Mouse (Mus musculus) embryonic fibroblast, embryonic 13.5 days (primary cell): ENCODE measurements around the gene Sox15. TPM values are rescaled to one million over a fixed set of nuclear protein-coding genes. Genes with fewer than 3 reads are reported as not detected.

Experiments used
- H3K27ac ChIP-seq: 2 replicates; pipeline ENCODE4 v1.5.1; 2012; ENCODE audit warnings: low read length, control low read depth, inconsistent platforms; ENCODE audit not compliant: insufficient read depth
- H3K4me1 ChIP-seq: 2 replicates; pipeline ENCODE4 v1.6.1; 2011; ENCODE audit warnings: low read length; ENCODE audit not compliant: control insufficient read depth, insufficient read depth
- H3K4me3 ChIP-seq: 2 replicates; pipeline ENCODE4 v1.5.1; 2011; ENCODE audit warnings: mild to moderate bottlenecking, control low read depth, low read length; ENCODE audit not compliant: insufficient read depth
- CTCF ChIP-seq: IDR thresholded peaks from 2 replicates; pipeline ENCODE4 v1.5.1; 2011; ENCODE audit warnings: mild to moderate bottlenecking, control low read depth, low read length, moderate library complexity, borderline replicate concordance; ENCODE audit not compliant: insufficient read depth
- POLR2A ChIP-seq: IDR thresholded peaks from 2 replicates; pipeline ENCODE4 v1.6.1; 2011; ENCODE audit warnings: low read depth, mild to moderate bottlenecking, control low read depth, low read length, moderate library complexity
- polyA plus RNA-seq: library from polyadenylated mRNA; stranded (reverse); fragments of >200 nt; gene quantifications from 2 replicates; pipeline ENCODE4 v1.2.4, GENCODE M21; 2011; ENCODE audit warnings: low read depth; ENCODE audit not compliant: missing spikeins, insufficient read length

Gene Sox15
- polyA plus RNA-seq, 1 experiment: not detected

DNA sequence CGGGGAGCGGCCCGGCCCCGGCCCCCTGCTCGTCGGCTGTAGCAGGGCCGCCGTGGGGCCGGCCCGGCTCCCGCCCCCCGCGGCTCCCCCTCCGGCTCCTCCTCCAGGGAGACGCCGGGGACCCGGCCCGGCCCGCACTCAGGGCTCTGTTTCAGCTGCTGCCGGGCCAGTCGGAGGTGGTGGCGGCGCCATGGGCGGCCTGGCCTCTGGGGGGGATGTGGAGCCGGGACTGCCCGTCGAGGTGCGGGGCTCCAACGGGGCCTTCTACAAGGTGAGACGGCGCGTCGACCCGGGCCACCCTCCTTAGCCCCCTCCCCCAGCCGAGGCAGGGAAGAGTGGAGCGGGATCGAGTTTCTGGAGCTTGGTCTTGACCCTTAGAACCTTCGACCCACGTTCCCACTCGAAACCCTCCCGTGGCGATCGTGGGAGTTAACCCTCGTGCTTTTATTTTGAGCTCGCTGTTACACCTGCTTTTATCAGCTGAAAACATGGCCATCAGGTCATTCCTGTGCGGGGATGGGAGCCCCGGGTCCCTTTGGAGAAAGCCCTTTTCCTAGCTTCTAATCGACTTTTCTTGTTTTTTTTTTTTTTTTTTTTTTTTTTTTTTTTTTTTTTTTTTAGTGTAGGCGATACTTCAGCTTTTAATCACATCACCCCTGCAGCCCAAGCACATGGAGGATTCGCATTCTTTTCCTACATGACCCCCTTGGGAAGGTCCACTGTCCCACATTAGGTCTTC is 21.8 kb upstream of the Sox15 start:
- Histone ChIP-seq H3K27ac (peak overlapping the region; percentile 57), H3K4me1 (0 out of 2 replicates have a peak, but pooled peaks cover 2% of the 10 kb centered on the region), H3K4me3 (peak overlapping the region; percentile 88)
- no peak for TF ChIP-seq POLR2A
- TF ChIP-seq CTCF: no peak

- Histone ChIP-seq H3K4me1 (0 out of 2 replicates have a peak, but pooled peaks cover 2% of the 10 kb centered on the region), H3K27ac (no peak overlapping the region), H3K4me3 (no peak overlapping the region)
- TF ChIP-seq POLR2A: no peak
- no peak for TF ChIP-seq CTCF
These were observed 19.6 kb upstream of the Sox15 start for GRCm38 (mm10) chr11:69635471-69635870.

DNA sequence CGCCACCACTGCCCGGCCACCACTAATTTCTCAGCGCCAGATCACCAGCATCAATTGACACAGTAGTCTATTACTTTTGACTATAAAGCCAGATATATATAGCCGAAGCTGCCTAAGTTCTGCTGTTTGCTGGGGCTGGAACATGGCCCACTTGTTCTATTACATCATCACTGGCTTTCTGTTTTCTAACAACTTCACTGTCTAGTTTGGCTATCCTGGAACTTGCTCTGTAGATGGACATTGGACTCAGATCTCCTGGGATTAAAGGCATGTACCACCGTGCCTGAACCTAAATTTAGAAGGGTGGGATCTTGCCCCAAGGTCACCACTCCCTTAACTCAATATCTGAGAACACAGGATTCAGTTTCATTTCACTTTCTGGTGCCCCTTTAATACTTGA is 9.3 kb upstream of the Sox15 start:
- TF ChIP-seq POLR2A: no peak
- no peak for TF ChIP-seq CTCF
- H3K4me1 ChIP-seq: no peaks in the 10 kb centered on the region
- H3K27ac ChIP-seq: no peak overlapping the region
- H3K4me3 ChIP-seq: no peak overlapping the region

DNA sequence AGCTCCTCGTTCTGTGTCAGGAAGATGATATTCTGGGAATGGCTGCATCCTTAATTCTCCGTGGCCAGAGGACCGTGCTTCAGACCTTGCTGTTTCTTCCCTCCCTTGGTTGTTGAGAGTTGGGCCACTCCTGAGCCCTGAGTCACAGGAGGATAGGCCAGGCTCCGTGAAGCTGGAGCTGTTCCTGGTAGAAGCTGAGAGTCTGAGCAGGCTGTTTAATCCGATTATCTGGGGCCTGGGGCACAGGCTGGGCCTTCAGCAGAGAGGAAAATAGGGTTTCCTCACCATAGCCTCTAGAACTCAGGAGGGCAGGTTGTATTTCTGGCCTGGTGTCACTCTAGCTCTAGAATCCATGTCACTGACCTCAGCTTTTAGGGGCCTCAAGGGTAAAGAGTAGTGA is 1.7 kb upstream of the Sox15 start:
- Histone ChIP-seq H3K4me3 (no peak overlapping the region), H3K27ac (no peak overlapping the region), H3K4me1 (0 out of 2 replicates have a peak, but pooled peaks cover 4% of the 10 kb centered on the region)
- TF ChIP-seq CTCF (no peak), POLR2A (no peak)

- Histone ChIP-seq H3K4me1 (0 out of 2 replicates have a peak, but pooled peaks cover 4% of the 10 kb centered on the region), H3K4me3 (no peak overlapping the region), H3K27ac (no peak overlapping the region)
- TF ChIP-seq CTCF (no peak), POLR2A (no peak)
These were observed 354 bp upstream of the Sox15 start for GRCm38 (mm10) chr11:69654760-69655159.

- H3K27ac ChIP-seq: no peak overlapping the region
- TF ChIP-seq POLR2A: no peak
- no peak for TF ChIP-seq CTCF
- H3K4me1 ChIP-seq: 0 out of 2 replicates have a peak, but pooled peaks cover 4% of the 10 kb centered on the region
- H3K4me3 ChIP-seq: no peak overlapping the region
These were observed 946 bp downstream of the Sox15 start for GRCm38 (mm10) chr11:69656065-69656455.

DNA sequence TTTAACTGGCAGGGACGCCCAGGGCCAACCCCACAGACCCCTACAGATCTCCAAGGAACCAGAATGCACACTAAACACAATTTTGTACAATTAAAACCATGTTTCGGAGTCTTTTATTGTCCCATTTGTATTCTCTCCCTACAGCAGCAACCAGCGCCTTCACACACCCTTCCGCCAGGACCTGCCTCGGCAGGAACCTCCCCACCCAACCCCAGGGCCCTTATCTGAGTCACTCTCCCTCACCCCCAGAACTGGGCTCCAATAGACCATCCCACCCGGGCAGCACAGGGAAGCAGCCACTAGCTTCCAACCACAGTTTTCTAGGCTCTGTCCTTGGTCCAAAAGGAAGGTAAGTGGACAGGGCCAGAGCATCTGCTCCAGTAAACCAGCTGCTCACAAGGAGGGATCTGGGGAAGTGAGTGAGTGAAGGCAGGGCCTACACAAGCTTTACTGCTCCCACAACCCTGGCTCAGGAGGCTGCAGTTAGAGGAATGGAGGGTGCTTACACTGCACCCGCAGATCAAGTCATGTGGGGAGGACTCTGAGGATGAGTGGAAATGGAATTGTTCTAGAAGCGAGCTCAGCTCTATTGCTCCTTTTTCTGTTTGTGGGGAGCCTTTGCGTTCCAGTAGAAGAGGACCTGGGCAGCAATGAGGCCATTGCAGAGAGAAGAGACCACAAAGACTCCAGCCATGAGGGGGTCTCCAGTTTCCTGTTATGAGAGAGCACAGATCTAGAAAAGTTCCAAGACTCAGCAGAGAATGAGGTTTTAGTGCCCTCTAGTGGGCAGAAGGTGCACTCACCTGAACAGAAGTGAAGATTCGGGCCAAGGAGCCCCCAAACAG is 1.7 kb downstream of the Sox15 start:
- 0 out of 2 replicates have a peak, but pooled peaks cover 4% of the 10 kb centered on the region for H3K4me1 ChIP-seq
- TF ChIP-seq CTCF (0 out of 2 replicates have a peak, but pooled peaks have one; percentile 22), POLR2A (no peak)
- no peak overlapping the region for H3K27ac ChIP-seq
- no peak overlapping the region for H3K4me3 ChIP-seq

- H3K4me1 ChIP-seq: 0 out of 2 replicates have a peak, but pooled peaks cover 4% of the 10 kb centered on the region
- TF ChIP-seq CTCF (no peak), POLR2A (no peak)
- H3K27ac ChIP-seq: no peak overlapping the region
- H3K4me3 ChIP-seq: no peak overlapping the region
These were observed 2.4 kb downstream of the Sox15 start for GRCm38 (mm10) chr11:69657462-69657881.

DNA sequence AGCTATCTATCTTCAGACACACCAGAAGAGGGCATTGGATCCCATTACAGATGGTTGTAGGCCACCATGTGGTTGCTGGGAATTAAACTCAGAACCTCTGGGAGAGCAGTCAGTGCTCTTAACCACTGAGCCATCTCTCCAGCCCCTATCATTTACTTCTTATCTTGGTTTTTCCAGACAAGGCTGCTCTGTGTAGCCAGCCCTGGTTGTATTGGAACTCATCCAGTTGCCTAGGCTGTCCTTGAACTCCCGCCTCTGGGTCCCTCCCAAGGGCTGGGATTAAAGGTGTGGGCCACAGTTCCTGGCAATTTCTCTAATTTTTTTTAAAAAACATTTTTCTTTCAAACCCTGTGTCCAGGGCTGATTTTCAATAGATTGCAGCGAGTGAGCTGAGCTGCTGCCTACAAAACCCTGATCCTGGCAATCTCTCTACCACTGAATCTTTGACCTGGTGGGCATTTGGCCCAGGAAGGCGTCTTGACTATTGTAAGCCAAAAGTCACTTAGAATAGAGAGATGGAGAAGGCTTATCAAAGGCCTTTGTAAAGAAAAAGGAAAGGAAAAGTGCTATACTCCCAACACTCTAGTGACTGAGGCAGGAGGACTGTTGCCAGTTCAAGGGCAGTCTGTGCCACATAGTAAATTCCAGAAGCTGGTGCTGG is 6.2 kb downstream of the Sox15 start:
- H3K27ac ChIP-seq: peak overlapping the region; percentile 94; the same call in 1 of the 2 replicates
- H3K4me1 ChIP-seq: 0 out of 2 replicates have a peak, but pooled peaks cover 2% of the 10 kb centered on the region
- TF ChIP-seq CTCF (no peak), POLR2A (no peak)
- H3K4me3 ChIP-seq: peak overlapping the region; percentile 62
